Mouse (Mus musculus): ENCODE data around the gene Ghr. TPM values are rescaled to one million over a fixed set of nuclear protein-coding genes. Genes with fewer than 3 reads are reported as not detected.
A peak's percentile ranks its signal among the peaks of the same experiment; 100 is the strongest.

Gene Ghr
- polyA plus RNA-seq (2014; fragmentation: Nextera tagmentation; extraction: Ambion mirVana): 8.1 and 8.9 TPM in 2 replicates

DNA sequence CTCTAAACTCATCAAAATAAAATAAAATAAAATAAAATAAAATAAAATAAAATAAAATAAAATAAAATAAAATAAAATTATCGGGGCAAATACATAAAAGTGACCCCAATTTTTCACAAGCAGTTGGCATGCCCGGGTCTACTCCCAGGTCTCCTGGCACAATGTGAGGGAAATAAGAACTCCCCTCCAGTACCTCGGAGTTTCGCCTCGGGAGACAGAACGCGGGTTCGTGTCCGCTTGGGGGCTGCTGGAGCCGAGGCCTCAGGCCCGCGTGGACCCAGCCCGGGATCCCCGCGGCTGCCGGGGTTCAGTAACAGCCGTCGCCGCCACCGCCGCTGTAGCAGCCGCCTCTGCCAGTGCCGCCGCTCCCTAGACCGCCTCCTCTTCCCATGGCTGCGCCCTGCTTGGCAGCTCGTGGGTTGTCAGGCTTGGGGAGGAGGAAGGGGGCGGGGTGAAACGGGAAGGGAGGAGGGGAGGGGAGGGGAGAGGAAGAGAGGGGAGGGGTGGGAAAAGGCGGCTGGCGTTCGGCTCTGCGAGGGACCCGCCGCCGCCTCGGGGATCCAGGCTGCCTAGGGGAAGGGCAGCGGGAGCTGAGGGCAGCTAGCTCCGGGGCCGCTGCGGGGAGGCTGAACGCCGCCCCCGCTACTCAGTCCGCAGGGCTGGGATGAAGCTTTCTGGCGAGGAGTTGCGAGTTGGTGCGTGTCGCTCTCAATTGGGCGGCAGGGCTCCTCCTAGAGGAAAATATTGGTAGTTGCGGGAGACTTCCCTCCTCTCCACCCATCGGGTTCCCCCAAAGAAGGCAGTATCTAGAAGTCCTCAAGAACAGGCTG is at the start of gene Ghr:
Ghr (minus strand) TSS at position 686 of the 830 bp plus-strand sequence.
- under 1% methylated on average over 49 of the region's 52 CpGs for WGBS
- peaks cover 3% of the 10 kb centered on the region; the same call in 1 of the 2 replicates for H3K4me1 ChIP-seq (replicated peaks; ENCODE audit: control insufficient read depth, insufficient read depth, low read length)
- H3K4me2 ChIP-seq (ENCODE audit: low read depth, low read length, severe bottlenecking): peak within 1 kb of the TSS; percentile 70
- peak; percentile 94 for ATAC-seq (replicated peaks; ENCODE audit: low FRiP score)
- H3K4me3 ChIP-seq (ENCODE audit: low read depth, low read length): peak within 1 kb of the TSS; percentile 54
- H3K36me3 ChIP-seq (ENCODE audit: control insufficient read depth, insufficient read depth, low read length): no peaks in the 10 kb centered on the region
- no peaks in the 10 kb centered on the region for H3K27me3 ChIP-seq (ENCODE audit: control insufficient read depth, insufficient read depth, low read length)
- H3K9me3 ChIP-seq (ENCODE audit: control insufficient read depth, low read length): no peaks in the 10 kb centered on the region
- DNase-seq (ENCODE audit: low spot score): peak; percentile 91
- H3K27ac ChIP-seq (ENCODE audit: low read depth, low read length): peak within 1 kb of the TSS; percentile 68
- peak within 1 kb of the TSS; percentile 78 for H3K9ac ChIP-seq (ENCODE audit: low read length)

DNA sequence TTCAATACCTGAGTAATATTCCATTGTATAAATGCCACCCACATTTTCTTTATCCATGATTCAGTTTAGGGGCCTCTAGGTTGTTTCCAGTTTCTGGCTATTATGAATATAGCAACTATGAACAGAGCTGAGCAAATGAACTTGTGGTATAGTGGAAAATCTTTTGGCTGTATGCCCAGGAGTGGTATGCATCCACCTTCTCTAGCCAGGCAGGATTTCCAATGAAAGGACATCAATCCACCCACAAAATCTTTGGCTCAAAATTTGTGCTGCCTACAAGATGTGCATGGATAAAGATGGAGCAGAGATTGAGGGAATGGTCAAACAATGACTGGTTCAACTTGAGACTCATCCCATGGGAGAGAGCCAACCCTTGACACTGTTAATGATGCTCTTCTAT is 39.5 kb upstream of the Ghr start:
- H3K27me3 ChIP-seq (ENCODE audit: control insufficient read depth, insufficient read depth, low read length): no peaks in the 10 kb centered on the region
- H3K4me1 ChIP-seq (replicated peaks; ENCODE audit: control insufficient read depth, insufficient read depth, low read length): no peaks in the 10 kb centered on the region
- no peak overlapping the region for H3K4me2 ChIP-seq (ENCODE audit: low read depth, low read length, severe bottlenecking)
- H3K9ac ChIP-seq (ENCODE audit: low read length): no peak overlapping the region
- H3K9me3 ChIP-seq (ENCODE audit: control insufficient read depth, low read length): no peaks in the 10 kb centered on the region
- no peak for ATAC-seq (replicated peaks; ENCODE audit: low FRiP score)
- DNase-seq (ENCODE audit: low spot score): no peak
- H3K27ac ChIP-seq (ENCODE audit: low read depth, low read length): no peak overlapping the region
- H3K4me3 ChIP-seq (ENCODE audit: low read depth, low read length): no peak overlapping the region
- no peaks in the 10 kb centered on the region for H3K36me3 ChIP-seq (ENCODE audit: control insufficient read depth, insufficient read depth, low read length)

GRCm38 (mm10) chr15:3620368-3620767 is 37.1 kb upstream of the Ghr start:
- Histone ChIP-seq H3K27me3 (ENCODE audit: control insufficient read depth, insufficient read depth, low read length) (no peaks in the 10 kb centered on the region), H3K4me2 (ENCODE audit: low read depth, low read length, severe bottlenecking) (no peak overlapping the region), H3K4me3 (ENCODE audit: low read depth, low read length) (no peak overlapping the region), H3K27ac (ENCODE audit: low read depth, low read length) (no peak overlapping the region), H3K9ac (ENCODE audit: low read length) (no peak overlapping the region), H3K36me3 (ENCODE audit: control insufficient read depth, insufficient read depth, low read length) (no peaks in the 10 kb centered on the region), H3K9me3 (ENCODE audit: control insufficient read depth, low read length) (no peaks in the 10 kb centered on the region), H3K4me1 (replicated peaks; ENCODE audit: control insufficient read depth, insufficient read depth, low read length) (no peaks in the 10 kb centered on the region)
- ATAC-seq (replicated peaks; ENCODE audit: low FRiP score): no peak
- WGBS: 93% methylated on average over 3 of the region's 3 CpGs
- no peak for DNase-seq (ENCODE audit: low spot score)

GRCm38 (mm10) chr15:3618311-3618710 is 35.0 kb upstream of the Ghr start:
- H3K36me3 ChIP-seq (ENCODE audit: control insufficient read depth, insufficient read depth, low read length): no peaks in the 10 kb centered on the region
- H3K4me3 ChIP-seq (ENCODE audit: low read depth, low read length): no peak overlapping the region
- no peaks in the 10 kb centered on the region for H3K9me3 ChIP-seq (ENCODE audit: control insufficient read depth, low read length)
- 94% methylated on average over 3 of the region's 3 CpGs for WGBS
- no peak overlapping the region for H3K27ac ChIP-seq (ENCODE audit: low read depth, low read length)
- ATAC-seq (replicated peaks; ENCODE audit: low FRiP score) (no peak), DNase-seq (ENCODE audit: low spot score) (no peak)
- H3K4me2 ChIP-seq (ENCODE audit: low read depth, low read length, severe bottlenecking): no peak overlapping the region
- no peaks in the 10 kb centered on the region for H3K27me3 ChIP-seq (ENCODE audit: control insufficient read depth, insufficient read depth, low read length)
- H3K9ac ChIP-seq (ENCODE audit: low read length): no peak overlapping the region
- no peaks in the 10 kb centered on the region for H3K4me1 ChIP-seq (replicated peaks; ENCODE audit: control insufficient read depth, insufficient read depth, low read length)

GRCm38 (mm10) chr15:3611961-3612360 is 28.7 kb upstream of the Ghr start:
- Histone ChIP-seq H3K9ac (ENCODE audit: low read length) (no peak overlapping the region), H3K36me3 (ENCODE audit: control insufficient read depth, insufficient read depth, low read length) (no peaks in the 10 kb centered on the region), H3K4me2 (ENCODE audit: low read depth, low read length, severe bottlenecking) (no peak overlapping the region), H3K27me3 (ENCODE audit: control insufficient read depth, insufficient read depth, low read length) (no peaks in the 10 kb centered on the region), H3K4me3 (ENCODE audit: low read depth, low read length) (no peak overlapping the region), H3K9me3 (ENCODE audit: control insufficient read depth, low read length) (no peaks in the 10 kb centered on the region), H3K27ac (ENCODE audit: low read depth, low read length) (no peak overlapping the region), H3K4me1 (replicated peaks; ENCODE audit: control insufficient read depth, insufficient read depth, low read length) (no peaks in the 10 kb centered on the region)
- ATAC-seq (replicated peaks; ENCODE audit: low FRiP score) (no peak), DNase-seq (ENCODE audit: low spot score) (no peak)

DNA sequence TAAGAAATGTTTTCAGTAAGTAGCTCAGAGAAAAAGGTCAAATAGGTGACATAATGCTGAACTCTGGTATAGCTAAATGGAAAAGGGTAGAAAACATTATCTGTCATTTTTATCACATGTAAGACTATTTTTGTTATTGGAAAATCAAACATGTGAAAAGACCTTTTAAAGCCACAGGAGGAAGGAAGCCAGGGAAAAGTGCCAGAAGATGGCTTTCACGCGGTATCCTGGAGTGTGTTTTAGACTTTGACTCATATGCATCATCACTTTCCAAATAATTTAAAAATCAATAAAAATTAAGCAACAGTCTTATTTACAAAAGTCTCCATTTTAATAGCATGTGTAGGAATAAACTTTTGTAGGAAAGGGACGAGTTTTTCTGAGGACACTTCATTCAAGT is 24.7 kb upstream of the Ghr start:
- Histone ChIP-seq H3K9me3 (ENCODE audit: control insufficient read depth, low read length) (no peaks in the 10 kb centered on the region), H3K4me2 (ENCODE audit: low read depth, low read length, severe bottlenecking) (no peak overlapping the region), H3K4me3 (ENCODE audit: low read depth, low read length) (no peak overlapping the region), H3K4me1 (replicated peaks; ENCODE audit: control insufficient read depth, insufficient read depth, low read length) (no peaks in the 10 kb centered on the region), H3K27me3 (ENCODE audit: control insufficient read depth, insufficient read depth, low read length) (no peaks in the 10 kb centered on the region), H3K27ac (ENCODE audit: low read depth, low read length) (no peak overlapping the region), H3K9ac (ENCODE audit: low read length) (no peak overlapping the region), H3K36me3 (ENCODE audit: control insufficient read depth, insufficient read depth, low read length) (no peaks in the 10 kb centered on the region)
- 82% methylated on average over 3 of the region's 3 CpGs for WGBS
- ATAC-seq (replicated peaks; ENCODE audit: low FRiP score) (no peak), DNase-seq (ENCODE audit: low spot score) (no peak)

DNA sequence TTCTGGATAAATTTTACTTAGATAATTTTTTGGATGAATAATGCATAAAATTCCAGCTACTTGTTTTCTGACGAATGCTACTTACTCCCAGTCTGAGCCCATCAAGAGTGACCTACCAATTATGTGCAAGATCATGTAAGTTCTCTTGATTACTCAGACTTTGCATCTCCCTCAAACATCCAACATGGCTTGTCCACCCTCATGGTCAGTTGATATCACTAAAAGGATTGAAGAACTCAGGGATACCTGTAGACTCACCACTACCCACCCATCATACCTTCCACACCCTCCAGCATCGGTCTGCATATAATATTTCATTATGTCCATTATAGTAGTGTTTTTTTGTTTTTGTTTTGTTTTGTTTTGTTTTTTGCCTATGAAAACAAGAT is 18.8 kb upstream of the Ghr start:
- no peak for ATAC-seq (replicated peaks; ENCODE audit: low FRiP score)
- WGBS: 93% methylated on average over 2 of the region's 2 CpGs

GRCm38 (mm10) chr15:3601422-3602097 is 18.3 kb upstream of the Ghr start:
- ATAC-seq (replicated peaks; ENCODE audit: low FRiP score) (no peak), DNase-seq (ENCODE audit: low spot score) (no peak)
- H3K4me3 ChIP-seq (ENCODE audit: low read depth, low read length): no peak overlapping the region
- no peaks in the 10 kb centered on the region for H3K4me1 ChIP-seq (replicated peaks; ENCODE audit: control insufficient read depth, insufficient read depth, low read length)
- no peaks in the 10 kb centered on the region for H3K36me3 ChIP-seq (ENCODE audit: control insufficient read depth, insufficient read depth, low read length)
- H3K9ac ChIP-seq (ENCODE audit: low read length): no peak overlapping the region
- no peaks in the 10 kb centered on the region for H3K27me3 ChIP-seq (ENCODE audit: control insufficient read depth, insufficient read depth, low read length)
- no peaks in the 10 kb centered on the region for H3K9me3 ChIP-seq (ENCODE audit: control insufficient read depth, low read length)
- no peak overlapping the region for H3K4me2 ChIP-seq (ENCODE audit: low read depth, low read length, severe bottlenecking)
- 84% methylated on average over 4 of the region's 4 CpGs for WGBS
- H3K27ac ChIP-seq (ENCODE audit: low read depth, low read length): no peak overlapping the region

More for the DNA sequence above, 18.8 kb upstream of the Ghr start:
- H3K27me3 ChIP-seq (ENCODE audit: control insufficient read depth, insufficient read depth, low read length): no peaks in the 10 kb centered on the region
- no peak overlapping the region for H3K4me2 ChIP-seq (ENCODE audit: low read depth, low read length, severe bottlenecking)
- H3K4me3 ChIP-seq (ENCODE audit: low read depth, low read length): no peak overlapping the region
- H3K36me3 ChIP-seq (ENCODE audit: control insufficient read depth, insufficient read depth, low read length): no peaks in the 10 kb centered on the region
- no peak overlapping the region for H3K27ac ChIP-seq (ENCODE audit: low read depth, low read length)
- no peaks in the 10 kb centered on the region for H3K4me1 ChIP-seq (replicated peaks; ENCODE audit: control insufficient read depth, insufficient read depth, low read length)
- no peak overlapping the region for H3K9ac ChIP-seq (ENCODE audit: low read length)
- no peak for DNase-seq (ENCODE audit: low spot score)
- no peaks in the 10 kb centered on the region for H3K9me3 ChIP-seq (ENCODE audit: control insufficient read depth, low read length)

Measured in forebrain, embryonic 11.5 days (tissue).